Mouse (Mus musculus): ENCODE measurements at regions not wholly inside any gene's neighbourhood (a gene's known extent, or its start where the extent isn't known, plus 50 kb on each side); places are given as distances from the start of the nearest gene placed in this dataset.

DNA sequence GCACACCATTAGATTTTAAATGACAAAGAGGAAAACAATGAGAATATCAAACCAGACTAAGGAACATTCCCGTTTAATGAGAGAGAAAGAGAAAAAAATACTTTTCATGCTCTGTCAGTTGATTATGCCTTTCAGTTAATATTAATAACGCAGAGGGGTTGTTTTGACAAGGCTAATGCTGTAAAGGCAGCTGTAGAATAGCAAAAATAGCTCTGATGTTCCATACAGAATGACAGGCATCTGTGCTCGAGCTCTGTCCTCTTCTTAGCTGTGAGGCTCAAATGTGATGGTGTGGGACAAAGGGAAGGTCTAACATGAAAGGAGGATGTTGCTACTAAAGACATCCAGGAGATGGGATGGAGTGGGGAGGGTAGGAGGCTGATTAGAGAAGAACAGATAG lies 87.1 kb upstream of the Fam3c start:
- DNase-seq (ENCODE audit: low spot score), result no peak

DNA sequence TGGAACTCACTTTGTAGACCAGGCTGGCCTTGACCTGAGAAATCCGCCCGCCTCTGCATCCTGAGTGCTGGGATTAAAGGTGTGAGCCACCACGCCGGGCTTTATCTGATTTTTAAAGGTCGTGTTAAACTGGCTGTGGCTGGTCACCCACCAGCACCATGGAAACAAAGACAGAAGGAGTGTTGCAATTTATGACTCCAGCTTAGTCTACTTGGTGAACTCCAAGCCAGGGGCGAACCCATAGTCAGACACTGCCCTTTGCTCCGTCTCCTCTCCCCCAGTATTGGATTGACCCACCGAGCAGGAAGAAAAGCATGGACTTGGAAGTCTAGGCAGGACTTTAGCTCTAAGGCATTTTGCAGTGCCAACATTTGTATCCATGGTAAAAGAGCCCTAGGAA lies 86.5 kb upstream of the Fam3c start:
- no peak for DNase-seq (ENCODE audit: low spot score)

DNA sequence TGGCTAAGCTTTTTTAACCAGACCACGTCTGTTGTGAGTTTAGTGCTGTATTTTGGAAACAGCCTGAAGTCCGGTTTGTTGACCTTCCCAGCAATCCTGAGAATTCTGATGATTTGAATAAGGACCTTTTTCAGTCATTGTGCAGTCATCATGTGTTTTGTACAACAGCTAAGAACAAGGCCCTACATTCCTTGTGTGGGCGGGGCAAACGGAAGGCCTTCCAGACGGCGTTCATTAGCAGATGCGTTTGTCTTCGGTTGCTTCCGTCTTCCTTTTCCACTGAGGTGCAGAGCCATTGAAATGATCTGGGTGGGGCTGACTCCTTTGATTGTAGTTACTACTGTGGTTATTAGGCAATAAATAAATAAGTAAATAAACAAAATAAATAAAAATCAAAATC lies 83.8 kb upstream of the Fam3c start:
- peak; percentile 23 for DNase-seq (ENCODE audit: low spot score)

DNA sequence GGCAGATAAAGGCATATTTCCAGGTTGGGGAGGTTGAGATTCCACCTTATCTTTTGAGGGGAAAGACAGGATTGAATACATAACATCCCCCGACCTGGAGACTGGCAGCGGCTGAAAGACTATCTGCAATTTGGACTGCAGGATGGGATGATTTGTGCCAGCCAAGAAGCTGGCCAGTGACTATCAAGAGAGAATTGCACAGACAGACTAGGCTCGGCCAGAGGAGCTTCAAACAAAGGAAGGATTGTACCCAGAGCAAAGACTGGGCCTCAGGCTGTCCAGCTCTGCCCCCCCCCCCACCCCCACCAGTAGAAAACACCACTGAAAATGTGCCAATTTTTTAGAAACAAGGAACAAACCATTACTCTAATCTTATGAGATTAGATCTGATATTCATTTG lies 73.0 kb upstream of the Fam3c start:
- peak; percentile 51 for DNase-seq (ENCODE audit: low spot score)

DNA sequence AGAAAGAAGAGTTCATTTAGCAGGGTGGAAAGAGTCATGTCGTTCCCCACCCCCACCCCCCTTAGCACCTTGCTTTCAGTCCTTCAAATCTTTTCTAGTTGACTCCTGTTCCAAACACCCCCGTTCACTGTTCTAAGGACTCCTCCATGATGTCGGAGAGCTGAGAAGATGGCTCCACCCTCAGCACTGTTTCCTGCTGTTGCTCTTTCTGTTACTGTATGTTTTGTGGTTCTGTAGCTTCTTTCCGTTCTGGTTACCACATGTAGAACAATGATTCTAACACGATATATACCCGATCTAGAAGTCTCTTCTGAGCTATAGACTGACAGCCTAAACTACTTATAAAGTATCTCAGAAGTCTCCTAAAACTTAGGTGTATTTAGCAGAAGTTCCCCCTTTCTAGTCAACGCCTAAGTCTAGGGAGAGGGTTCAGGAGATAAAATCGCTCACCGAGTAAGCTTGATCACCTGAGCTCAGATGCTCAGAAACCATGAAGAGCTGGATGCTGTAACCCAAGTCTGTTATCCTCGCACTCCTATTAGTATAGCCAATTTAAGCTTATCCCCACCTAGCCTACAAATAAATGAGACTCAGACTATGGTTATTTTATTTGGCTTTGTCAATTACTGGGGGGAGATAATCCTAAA lies 68.2 kb upstream of the Fam3c start:
- DNase-seq (ENCODE audit: low spot score), result no peak

DNA sequence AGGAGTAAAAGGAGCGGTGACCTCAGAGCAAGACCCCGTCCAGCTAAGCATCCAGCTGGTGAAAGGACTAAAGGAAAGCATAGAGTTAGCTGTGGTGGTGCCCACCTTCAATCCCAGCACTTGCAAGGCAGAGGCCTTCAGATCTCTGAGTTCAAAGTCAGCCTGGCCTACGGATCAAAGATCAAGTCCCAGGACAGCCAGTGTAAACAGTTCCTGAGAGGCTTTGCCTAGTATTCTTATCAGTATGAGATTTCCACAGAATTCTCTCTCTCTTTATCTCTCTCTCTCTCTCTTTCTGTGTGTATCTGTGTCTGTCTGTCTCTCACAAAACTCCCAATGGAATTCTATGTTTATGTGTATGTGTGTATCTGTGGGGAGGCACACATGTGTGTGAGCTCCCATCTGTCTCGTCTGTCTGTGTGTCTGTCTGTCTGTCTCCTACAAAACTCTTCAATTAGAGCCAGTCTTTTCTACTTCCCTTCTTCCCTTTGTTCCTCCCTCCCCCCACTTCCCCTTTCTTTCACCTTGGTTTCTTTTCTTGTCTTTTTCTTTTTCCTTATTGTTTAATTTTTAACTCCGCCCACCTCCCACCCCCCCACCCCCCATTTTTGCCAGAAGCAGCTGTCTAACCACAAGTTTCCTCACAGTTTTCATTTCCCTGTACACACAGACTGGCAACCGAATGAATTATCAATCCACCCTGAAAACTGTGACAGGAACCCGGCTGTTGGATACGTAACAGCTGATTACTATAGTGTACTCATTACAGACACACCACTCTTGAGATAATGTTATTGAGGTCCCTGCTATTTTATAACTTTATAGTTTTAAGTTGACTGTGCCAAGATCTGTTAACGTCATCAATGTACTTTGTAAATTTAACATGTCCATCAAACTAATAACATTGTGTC lies 67.3 kb upstream of the Fam3c start:
- DNase-seq (ENCODE audit: low spot score), result no peak

DNA sequence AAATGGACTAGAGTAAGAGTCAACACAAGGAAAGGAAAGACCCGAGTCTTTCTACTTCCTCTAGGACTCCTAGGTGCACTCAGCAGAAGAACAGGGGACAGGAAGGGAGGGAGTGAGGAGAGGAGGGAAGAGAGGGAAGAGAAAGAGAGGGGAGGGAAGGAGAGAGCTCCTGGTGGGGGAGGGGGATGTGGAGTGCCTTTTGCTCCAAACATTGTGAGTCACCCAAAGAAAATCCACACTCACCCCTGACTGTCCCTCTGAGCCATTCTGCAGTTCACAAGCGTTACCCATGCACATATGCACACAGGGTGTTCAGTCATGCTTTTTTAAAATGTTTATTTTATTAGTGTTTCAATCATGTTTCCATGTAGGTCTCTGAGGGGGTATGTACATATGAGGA lies 65.5 kb upstream of the Fam3c start:
- no peak for DNase-seq (ENCODE audit: low spot score)

DNA sequence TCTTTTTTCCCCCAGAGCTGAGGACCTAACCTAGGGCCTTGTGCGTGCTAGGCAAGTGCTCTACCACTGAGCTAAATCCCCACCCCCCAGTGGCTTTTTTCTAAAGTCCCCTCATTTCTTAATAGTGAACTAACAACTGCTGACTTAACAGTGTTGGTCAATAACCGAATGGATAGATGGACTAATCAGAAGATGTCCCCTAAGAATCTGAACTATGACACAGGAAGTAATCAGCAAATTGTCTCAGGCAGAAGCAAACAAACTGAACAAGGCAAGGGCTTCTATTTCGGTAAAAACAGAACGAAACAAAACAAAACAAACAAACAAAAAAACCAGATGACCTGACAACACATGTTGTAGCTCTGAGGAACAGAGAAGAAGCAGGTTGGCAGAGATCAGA lies 62.2 kb upstream of the Fam3c start:
- DNase-seq (ENCODE audit: low spot score), result no peak

DNA sequence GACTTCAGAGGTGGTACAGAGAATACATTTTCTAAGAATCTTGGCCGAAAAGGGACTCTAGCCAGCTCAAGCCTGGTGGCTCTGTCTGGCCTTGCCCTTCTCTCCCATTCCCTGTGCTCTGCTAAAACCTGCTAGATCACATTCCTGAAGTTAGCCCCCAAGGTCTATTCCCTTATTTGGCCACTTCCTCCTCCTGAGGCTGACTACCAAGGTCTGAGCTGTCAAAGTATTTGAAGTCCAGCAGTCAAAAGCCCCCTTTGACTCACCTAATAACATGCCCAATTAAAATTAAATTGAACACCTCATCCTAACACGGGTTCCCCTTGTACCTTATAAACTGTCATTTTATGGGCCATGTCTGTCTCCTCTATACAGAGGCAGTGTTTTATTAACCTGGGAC lies 61.1 kb upstream of the Fam3c start:
- DNase-seq (ENCODE audit: low spot score), result no peak

DNA sequence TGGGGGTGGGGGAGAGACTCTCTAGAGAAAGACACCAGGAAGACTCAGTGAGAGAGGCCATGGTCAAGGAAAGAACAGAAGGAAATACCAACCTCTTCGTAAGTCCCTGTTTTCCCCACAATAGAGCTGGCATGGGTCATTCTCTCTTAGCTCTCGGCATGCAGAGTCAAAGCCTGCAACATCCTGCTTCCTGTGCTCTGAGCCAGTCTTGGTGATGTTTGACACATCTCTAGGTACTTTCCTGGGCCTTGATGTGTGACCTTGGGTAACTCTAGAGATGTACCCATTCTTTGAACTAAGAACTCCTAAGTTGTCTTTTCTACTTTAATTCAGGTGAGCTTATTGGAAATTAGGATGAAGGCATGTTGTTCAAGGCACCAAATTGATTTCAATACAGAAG lies 55.8 kb upstream of the Fam3c start:
- DNase-seq (ENCODE audit: low spot score), result no peak

DNA sequence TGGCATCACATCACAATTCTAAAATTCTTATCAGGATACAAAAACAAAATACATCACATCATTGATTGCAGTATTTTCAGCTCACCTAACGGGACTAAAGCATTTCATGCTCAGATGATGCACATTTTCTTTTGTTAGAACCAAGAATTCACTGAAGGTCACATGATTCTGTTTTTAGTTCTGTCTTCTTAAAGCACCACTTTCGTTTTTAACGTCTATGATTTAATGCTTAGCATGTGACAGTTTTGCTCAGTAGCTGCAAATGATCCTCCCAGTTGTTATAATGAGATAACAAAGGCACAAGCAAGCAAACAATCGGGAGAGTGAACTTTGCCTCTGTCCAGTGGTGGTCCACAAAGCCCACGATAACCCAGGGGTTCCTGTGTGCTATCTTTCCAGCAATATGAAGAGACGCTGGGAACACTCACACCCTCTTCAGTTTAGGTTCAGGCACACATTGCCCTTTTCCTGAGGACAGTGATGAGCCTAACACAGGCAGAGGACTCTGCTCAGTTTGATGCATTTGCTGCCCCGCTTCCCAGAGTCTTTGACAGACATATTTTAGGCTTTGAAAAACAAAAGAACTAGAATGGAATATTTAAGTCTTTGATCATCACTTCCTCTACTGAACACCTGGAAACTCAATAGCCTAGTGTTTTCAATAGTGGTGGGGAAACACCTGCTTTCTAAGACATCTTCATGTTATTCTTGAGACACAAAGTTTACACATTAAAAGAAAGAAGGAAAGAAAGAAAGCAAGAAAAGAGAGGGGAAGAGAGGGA lies 53.0 kb upstream of the Fam3c start:
- no peak for DNase-seq (ENCODE audit: low spot score)
